In genomic region chr12:85345559-85345958, GRCm38 (mm10) we compare ENCODE assay signal across 12 mouse cellular contexts.
"Had no signal": no experiment of that assay in that cellular context is flagged by ENCODE, and none has a peak within 500 bp of the region (broad histone marks: within the 10 kb centered on the region; RNA-seq: fewer than 3 reads in every experiment).

No protein-coding gene starts in this region.

- H3K4me2 ChIP-seq: intestine, embryonic 15.5 days; liver, embryonic 12.5 days; neural tube, embryonic 12.5 days had no signal

- H3K27me3 ChIP-seq: intestine, embryonic 15.5 days; liver, embryonic 12.5 days; neural tube, embryonic 12.5 days had no signal

- ATAC-seq: intestine, embryonic 15.5 days; liver, embryonic 12.5 days had no signal

- H3K9me3 ChIP-seq: intestine, embryonic 15.5 days; limb, embryonic 10.5 days; liver, embryonic 12.5 days; midbrain, embryonic 10.5 days; neural tube, embryonic 12.5 days had no signal

- H3K4me1 ChIP-seq: midbrain, embryonic 10.5 days; neural tube, embryonic 12.5 days had no signal

- H3K27ac ChIP-seq: intestine, embryonic 15.5 days; left cerebral cortex, adult 2 months; limb, embryonic 10.5 days; liver, embryonic 12.5 days; midbrain, embryonic 10.5 days; neural tube, embryonic 12.5 days had no signal

- H3K9ac ChIP-seq: intestine, embryonic 15.5 days; liver, embryonic 12.5 days; neural tube, embryonic 12.5 days had no signal

- DNase-seq: kidney, adult 2 months; kidney, postnatal 25 days; midbrain, embryonic 14.5 days; spleen, adult 18-20 months; thymus, adult 18-20 months; thymus, postnatal 14 days had no signal

- H3K4me3 ChIP-seq: intestine, embryonic 15.5 days; left cerebral cortex, adult 2 months; limb, embryonic 10.5 days; liver, embryonic 12.5 days; midbrain, embryonic 10.5 days; neural tube, embryonic 12.5 days had no signal
